Mouse (Mus musculus) myocyte (in vitro differentiated cells): Measurements from ENCODE around the gene Anxa4.

Source experiments
- E2F4 ChIP-seq: IDR thresholded peaks from one replicate; pipeline ENCODE4 v1.6.1; 2011; ENCODE audit warnings: mild to moderate bottlenecking, control low read depth, moderate library complexity; ENCODE audit not compliant: insufficient read depth
- MAX ChIP-seq: IDR thresholded peaks from one replicate; pipeline ENCODE4 v1.6.1; 2011; ENCODE audit warnings: low read depth, mild to moderate bottlenecking, control low read depth
- MYOG ChIP-seq, 3 experiments: IDR thresholded peaks; one replicate each; pipeline ENCODE4 v1.6.1; 2011; ENCODE audit warnings: control low read depth in 2 of 3, low read depth in 2 of 3, mild to moderate bottlenecking in 2 of 3; ENCODE audit not compliant: insufficient read length in 2 of 3, control insufficient read depth in 1 of 3, insufficient read depth in 1 of 3
- POLR2A ChIP-seq: IDR thresholded peaks from one replicate; pipeline ENCODE4 v1.6.1; 2011; ENCODE audit warnings: low read depth, mild to moderate bottlenecking, control low read depth, moderate library complexity; ENCODE audit not compliant: insufficient read length
- POLR2AphosphoS2 ChIP-seq: IDR thresholded peaks from one replicate; pipeline ENCODE4 v1.6.1; 2011; ENCODE audit warnings: low read depth, control low read depth; ENCODE audit not compliant: insufficient read length
- REST ChIP-seq: IDR thresholded peaks from one replicate; pipeline ENCODE4 v1.6.1; 2011; ENCODE audit warnings: mild to moderate bottlenecking, control low read depth, moderate library complexity; ENCODE audit not compliant: insufficient read depth, insufficient read length

- no peak for TF ChIP-seq POLR2AphosphoS2
- TF ChIP-seq POLR2A, result no peak
- no peak for TF ChIP-seq REST
- no peak for TF ChIP-seq MYOG (IDR thresholded peaks at IDR 0.05; ENCODE audit: control insufficient read depth in 1 of 3, insufficient read depth in 1 of 3, insufficient read length in 2 of 3, low read depth in 2 of 3)
- no peak for TF ChIP-seq E2F4
- TF ChIP-seq MAX, result no peak
Observed at GRCm38 (mm10) chr6:86736830-86737229, 56.6 kb downstream of the Anxa4 start.
